Mouse (Mus musculus): ENCODE results near the gene Gm17268. TPM values are rescaled to one million over a fixed set of nuclear protein-coding genes. Genes with fewer than 3 reads are reported as not detected.

The Gm17268 gene
- polyA plus RNA-seq, 1 experiment from 2014 or later, result not detected

DNA sequence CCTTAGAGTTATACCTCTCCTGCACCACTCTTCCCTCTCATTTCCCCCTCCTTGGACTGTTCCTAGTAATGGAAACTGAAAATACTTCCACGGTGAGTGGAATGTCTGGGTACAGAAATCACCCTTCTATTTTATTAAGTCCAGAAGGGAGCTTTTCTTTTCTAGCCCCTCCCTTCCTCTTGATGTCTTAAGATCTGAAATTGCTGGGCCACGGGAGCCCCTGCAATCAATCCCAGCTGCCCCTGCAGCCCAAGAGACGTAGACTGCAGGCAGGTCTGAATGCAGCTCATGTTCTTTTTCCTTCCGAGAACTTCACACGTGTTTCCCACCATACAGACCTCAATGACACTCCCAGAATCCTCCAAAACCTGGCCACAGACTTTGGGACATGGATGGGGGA, 37.8 kb downstream of the Gm17268 start:
- Histone ChIP-seq H3K9ac (no peak overlapping the region), H3K4me1 (peaks cover 12% of the 10 kb centered on the region), H3K36me3 (no peaks in the 10 kb centered on the region), H3K4me3 (no peak overlapping the region), H3K9me3 (no peaks in the 10 kb centered on the region), H3K4me2 (replicated peaks) (no peak overlapping the region), H3K27me3 (no peaks in the 10 kb centered on the region), H3K27ac (peak overlapping the region; percentile 55; the same call in 1 of the 2 replicates)
- no peak for ATAC-seq (ENCODE audit: insufficient number of reproducible peaks, insufficient read depth, low FRiP score, low TSS enrichment)
- WGBS, result 14% methylated on average over 5 of the region's 5 CpGs

DNA sequence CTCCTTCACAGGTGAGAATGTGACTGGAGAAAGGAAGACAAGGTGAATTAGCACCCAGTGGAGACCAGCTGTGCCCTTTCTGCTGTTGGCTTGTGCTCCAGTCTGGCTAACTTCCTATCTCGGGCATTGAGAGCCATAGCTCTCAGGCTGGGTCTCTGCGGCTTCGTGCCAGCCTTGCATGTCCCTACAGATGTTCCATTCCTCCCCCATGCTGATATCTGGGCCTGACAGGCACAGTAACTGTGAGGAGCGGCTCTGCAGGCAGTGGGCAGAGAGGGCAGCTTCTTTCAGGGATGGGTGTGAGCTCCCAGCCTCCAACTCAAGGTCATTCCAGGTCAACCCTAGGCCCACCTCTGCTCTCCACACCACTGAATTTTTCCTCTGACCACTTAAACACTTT, 38.9 kb downstream of the Gm17268 start:
- H3K4me2 ChIP-seq (replicated peaks), result no peak overlapping the region
- ATAC-seq (ENCODE audit: insufficient number of reproducible peaks, insufficient read depth, low FRiP score, low TSS enrichment), result no peak
- whole genome bisulfite sequencing, result 78% methylated on average over 4 of the region's 4 CpGs
- no peaks in the 10 kb centered on the region for H3K36me3 ChIP-seq
- no peaks in the 10 kb centered on the region for H3K9me3 ChIP-seq
- H3K27me3 ChIP-seq, result no peaks in the 10 kb centered on the region
- peaks cover 12% of the 10 kb centered on the region for H3K4me1 ChIP-seq
- H3K9ac ChIP-seq, result no peak overlapping the region
- no peak overlapping the region for H3K27ac ChIP-seq
- no peak overlapping the region for H3K4me3 ChIP-seq

DNA sequence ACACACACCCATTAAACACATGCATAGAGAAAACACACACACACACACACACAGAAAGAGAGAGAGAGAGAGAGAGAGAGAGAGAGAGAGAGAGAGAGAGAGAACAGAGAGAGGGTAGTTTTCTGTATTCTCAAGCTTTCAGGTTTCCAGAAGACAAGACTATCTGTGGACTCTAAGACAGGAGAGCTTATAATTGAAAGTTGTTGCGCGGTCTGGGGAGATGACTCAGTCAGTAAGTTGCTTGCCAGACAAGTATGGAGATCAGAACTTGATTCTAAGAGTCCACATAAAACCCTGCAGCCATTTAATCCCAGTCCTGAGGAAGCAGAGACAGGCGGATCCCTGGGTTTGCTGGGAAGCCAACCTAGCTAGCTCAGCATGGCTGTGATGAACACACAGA, 39.7 kb downstream of the Gm17268 start:
- 83% methylated on average over 3 of the region's 3 CpGs for WGBS
- no peak overlapping the region for H3K4me3 ChIP-seq
- no peak for ATAC-seq (ENCODE audit: insufficient number of reproducible peaks, insufficient read depth, low FRiP score, low TSS enrichment)
- no peak overlapping the region for H3K9ac ChIP-seq
- no peak overlapping the region for H3K4me2 ChIP-seq (replicated peaks)
- peaks cover 12% of the 10 kb centered on the region for H3K4me1 ChIP-seq
- no peaks in the 10 kb centered on the region for H3K9me3 ChIP-seq
- H3K27ac ChIP-seq, result no peak overlapping the region
- H3K36me3 ChIP-seq, result no peaks in the 10 kb centered on the region
- H3K27me3 ChIP-seq, result no peaks in the 10 kb centered on the region

DNA sequence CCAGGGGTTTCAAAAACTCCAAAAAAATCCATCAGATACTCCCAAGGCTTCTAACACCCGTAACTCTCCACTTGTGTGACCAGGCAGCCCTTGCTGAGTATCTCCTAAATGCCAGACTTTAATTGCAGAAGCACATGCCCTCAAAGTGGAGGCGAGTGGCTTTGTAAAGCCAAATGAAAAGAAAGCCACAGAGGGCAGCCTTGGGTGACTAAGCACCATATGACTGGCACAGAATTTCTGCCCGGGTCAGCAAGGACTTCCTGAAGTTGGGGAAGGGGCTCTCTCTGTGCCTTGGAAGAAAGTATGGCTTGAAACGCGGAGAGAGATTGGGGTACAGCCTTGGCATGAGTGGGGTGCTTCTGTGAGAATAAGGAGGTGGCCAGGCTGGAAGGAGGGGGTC, 41.3 kb downstream of the Gm17268 start:
- no peaks in the 10 kb centered on the region for H3K9me3 ChIP-seq
- H3K27ac ChIP-seq, result no peak overlapping the region
- H3K4me3 ChIP-seq, result no peak overlapping the region
- peaks cover 12% of the 10 kb centered on the region for H3K4me1 ChIP-seq
- H3K4me2 ChIP-seq (replicated peaks), result no peak overlapping the region
- ATAC-seq (ENCODE audit: insufficient number of reproducible peaks, insufficient read depth, low FRiP score, low TSS enrichment), result no peak
- no peaks in the 10 kb centered on the region for H3K36me3 ChIP-seq
- WGBS, result 85% methylated on average over 5 of the region's 5 CpGs
- no peak overlapping the region for H3K9ac ChIP-seq
- H3K27me3 ChIP-seq, result no peaks in the 10 kb centered on the region

- Histone ChIP-seq H3K4me3 (no peak overlapping the region), H3K27ac (no peak overlapping the region), H3K4me2 (replicated peaks) (no peak overlapping the region), H3K4me1 (peaks cover 12% of the 10 kb centered on the region), H3K27me3 (no peaks in the 10 kb centered on the region), H3K9me3 (no peaks in the 10 kb centered on the region), H3K9ac (no peak overlapping the region), H3K36me3 (no peaks in the 10 kb centered on the region)
- no peak for ATAC-seq (ENCODE audit: insufficient number of reproducible peaks, insufficient read depth, low FRiP score, low TSS enrichment)
- WGBS, result 63% methylated on average over 10 of the region's 10 CpGs
These were observed 42.1 kb downstream of the Gm17268 start for GRCm38 (mm10) chr11:81996172-81996841.

DNA sequence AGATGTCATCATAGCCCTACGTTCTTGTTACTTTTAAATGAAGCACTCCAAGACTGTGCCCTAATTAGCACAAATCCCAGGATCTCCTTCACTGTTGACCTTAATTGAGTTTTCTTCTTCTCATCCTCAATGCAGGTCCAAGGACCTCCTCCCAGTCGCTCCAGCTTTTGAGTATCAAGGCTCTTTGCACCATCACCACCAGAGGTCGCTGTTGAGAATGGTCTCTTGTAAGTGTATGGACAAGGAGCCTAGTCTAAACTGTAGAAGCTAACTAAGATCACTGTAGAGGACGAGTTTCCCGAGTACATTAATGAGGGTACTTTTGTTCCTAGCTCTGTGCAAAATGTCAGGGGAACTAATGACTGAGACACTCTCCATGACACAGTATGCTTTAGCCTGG, 55.2 kb downstream of the Gm17268 start:
- Histone ChIP-seq H3K4me3 (no peak overlapping the region), H3K27me3 (no peaks in the 10 kb centered on the region), H3K9ac (no peak overlapping the region), H3K27ac (no peak overlapping the region), H3K4me2 (replicated peaks) (no peak overlapping the region), H3K4me1 (peaks cover 9% of the 10 kb centered on the region; the same call in 1 of the 2 replicates), H3K36me3 (no peaks in the 10 kb centered on the region), H3K9me3 (no peaks in the 10 kb centered on the region)
- ATAC-seq (ENCODE audit: insufficient number of reproducible peaks, insufficient read depth, low FRiP score, low TSS enrichment), result no peak
- 38% methylated on average over 5 of the region's 5 CpGs for WGBS

DNA sequence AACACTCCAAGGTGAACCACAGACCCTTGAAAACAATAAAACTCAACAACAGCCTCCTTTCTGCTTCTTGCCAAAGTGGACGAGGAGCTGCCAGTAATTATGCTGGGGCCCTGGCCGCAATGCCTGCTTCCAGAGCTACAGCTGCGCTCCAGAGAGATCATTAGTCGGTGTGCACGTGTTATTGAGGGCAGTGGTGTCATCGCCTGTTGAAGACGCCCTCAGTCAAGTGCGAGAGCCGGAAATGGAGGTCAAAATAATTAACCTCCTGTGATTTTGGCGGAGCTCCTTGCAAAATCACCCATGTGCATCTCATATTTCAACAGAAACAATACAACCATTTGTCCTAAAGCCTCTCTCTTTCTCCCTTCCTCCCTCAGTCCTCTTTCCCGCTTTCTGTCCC, 56.2 kb downstream of the Gm17268 start:
- H3K27me3 ChIP-seq, result no peaks in the 10 kb centered on the region
- H3K27ac ChIP-seq, result no peak overlapping the region
- H3K4me1 ChIP-seq, result peaks cover 9% of the 10 kb centered on the region; the same call in 1 of the 2 replicates
- no peak for ATAC-seq (ENCODE audit: insufficient number of reproducible peaks, insufficient read depth, low FRiP score, low TSS enrichment)
- no peaks in the 10 kb centered on the region for H3K9me3 ChIP-seq
- no peak overlapping the region for H3K4me2 ChIP-seq (replicated peaks)
- no peaks in the 10 kb centered on the region for H3K36me3 ChIP-seq
- no peak overlapping the region for H3K9ac ChIP-seq
- 14% methylated on average over 11 of the region's 11 CpGs for WGBS
- no peak overlapping the region for H3K4me3 ChIP-seq

Other genes with a start within 250 kb of the Gm17268 start
- 0.06 and 0.19 TPM in 2 replicates for gene 5530401A14Rik, start 177.9 kb downstream of the Gm17268 start, polyA plus RNA-seq (2016; fragmentation: Nextera tagmentation; extraction: Ambion mirVana)
- 1.3 and 1.8 TPM in 2 replicates for gene Asic2, start 70.1 kb downstream of the Gm17268 start, polyA plus RNA-seq (2016; fragmentation: Nextera tagmentation; extraction: Ambion mirVana)
- 2.7 and 3.1 TPM in 2 replicates for gene Ccl2, start 3.0 kb downstream of the Gm17268 start, polyA plus RNA-seq (2016; fragmentation: Nextera tagmentation; extraction: Ambion mirVana)
- gene Ccl7, start 7.2 kb upstream of the Gm17268 start, polyA plus RNA-seq (2016; fragmentation: Nextera tagmentation; extraction: Ambion mirVana), result 1.2 and 1.5 TPM in 2 replicates
- gene Ccl11, start 19.3 kb upstream of the Gm17268 start, polyA plus RNA-seq (2016; fragmentation: Nextera tagmentation; extraction: Ambion mirVana), result 1.1 and 1.5 TPM in 2 replicates
- 1.7 and 1.9 TPM in 2 replicates for gene Ccl12, start 63.3 kb upstream of the Gm17268 start, polyA plus RNA-seq (2016; fragmentation: Nextera tagmentation; extraction: Ambion mirVana)
- not detected in 2 replicates for gene Ccl8, start 76.6 kb upstream of the Gm17268 start, polyA plus RNA-seq (2016; fragmentation: Nextera tagmentation; extraction: Ambion mirVana)

Data from embryonic facial prominence, embryonic 12.5 days (tissue).